Mouse (Mus musculus): Measurements from ENCODE around the gene Col8a2.

Gene Col8a2

DNA sequence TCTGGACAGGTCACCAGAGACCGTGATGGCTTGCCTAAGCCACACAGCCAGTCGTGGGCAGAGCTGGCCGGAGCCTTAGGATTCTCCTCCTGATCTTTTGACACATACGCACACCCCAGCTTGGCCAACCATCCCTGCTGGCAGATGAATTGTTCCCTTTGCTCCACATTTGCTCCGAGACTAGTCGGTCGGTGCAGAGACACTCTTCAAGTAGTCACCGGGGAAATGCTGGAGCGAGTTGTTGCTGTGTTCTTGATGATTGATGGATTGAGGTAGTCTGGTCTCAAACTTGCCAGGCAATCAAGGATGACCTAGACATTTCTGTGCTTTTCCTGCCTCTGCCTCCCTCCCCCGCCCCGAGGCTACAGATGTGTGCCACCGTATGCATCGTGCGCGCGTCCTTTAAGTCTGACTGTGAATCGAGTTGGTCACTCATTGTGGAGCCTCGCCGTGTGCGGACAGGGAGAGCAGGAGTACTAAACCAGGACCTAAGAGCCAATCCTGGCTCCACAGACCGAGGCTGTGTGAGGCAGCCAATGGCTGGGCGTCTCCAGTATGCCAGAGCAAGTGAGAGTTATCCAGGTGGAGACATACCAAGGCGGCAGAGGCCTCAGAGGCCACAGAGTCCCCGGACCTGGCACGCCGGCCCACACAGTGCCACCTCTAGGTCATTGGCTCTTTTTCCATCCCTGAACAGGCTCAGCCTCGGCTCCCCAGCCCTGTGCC lies 15.2 kb downstream of the Col8a2 start:
- peak; percentile 47 for DNase-seq (ENCODE audit: low spot score)

DNA sequence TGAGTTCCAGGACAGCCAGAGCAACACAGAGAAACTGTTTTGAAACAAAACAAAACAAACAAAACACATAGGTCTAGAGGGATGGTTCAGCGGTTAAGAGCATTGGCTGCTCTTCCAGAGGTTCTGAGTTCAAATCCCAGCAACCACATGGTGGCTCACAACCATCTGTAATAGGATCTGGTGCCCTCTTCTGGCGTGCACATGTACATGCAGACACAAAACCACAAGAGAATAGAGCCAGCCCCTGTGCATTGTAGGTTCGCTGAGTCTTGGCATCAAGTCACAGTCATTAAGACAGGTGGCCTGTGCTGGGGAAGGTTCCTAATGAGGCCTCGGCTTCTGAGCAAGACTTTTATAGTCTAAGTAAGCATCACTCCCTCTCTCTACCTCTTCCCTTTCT lies 17.3 kb downstream of the Col8a2 start:
- DNase-seq (ENCODE audit: low spot score), result no peak

DNA sequence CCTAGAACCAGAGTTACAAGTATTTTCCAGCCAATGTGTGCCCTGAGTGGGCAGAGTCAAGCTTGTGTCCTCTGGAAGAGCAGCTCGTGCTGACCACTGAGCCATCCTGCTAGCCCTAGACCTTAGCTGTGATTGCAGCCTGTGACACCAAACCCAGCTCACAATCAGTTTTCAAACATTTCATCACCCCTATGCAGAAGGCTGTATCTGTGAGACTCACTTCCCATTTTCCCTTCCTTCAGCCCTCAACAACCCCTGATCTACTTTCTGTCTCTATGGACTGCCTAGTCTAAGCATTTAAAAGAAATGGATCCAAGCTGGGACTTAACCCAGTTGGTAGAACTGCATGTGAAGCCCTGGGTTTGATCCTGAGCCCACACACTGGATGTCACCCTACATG lies 18.8 kb downstream of the Col8a2 start:
- no peak for DNase-seq (ENCODE audit: low spot score)

DNA sequence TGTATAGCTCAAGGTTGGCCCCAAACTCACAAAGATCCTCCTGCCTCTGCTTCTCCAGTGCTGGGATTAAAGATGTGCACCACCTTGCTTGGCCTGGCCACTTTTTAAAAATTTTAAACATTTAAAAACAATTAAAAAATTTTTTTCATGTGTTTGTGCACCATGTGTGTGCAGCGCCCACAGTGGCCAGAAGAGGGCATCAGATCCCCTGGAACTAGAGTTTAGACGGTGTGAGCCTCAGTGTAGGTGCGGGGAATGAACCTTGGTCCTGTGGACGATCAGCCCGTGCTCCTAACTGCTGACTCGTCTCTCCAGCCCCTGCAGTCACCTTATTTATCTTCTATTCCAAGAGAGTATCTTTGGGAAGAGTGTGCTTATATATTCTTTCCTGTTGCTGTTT lies 19.5 kb downstream of the Col8a2 start:
- no peak for DNase-seq (ENCODE audit: low spot score)

DNA sequence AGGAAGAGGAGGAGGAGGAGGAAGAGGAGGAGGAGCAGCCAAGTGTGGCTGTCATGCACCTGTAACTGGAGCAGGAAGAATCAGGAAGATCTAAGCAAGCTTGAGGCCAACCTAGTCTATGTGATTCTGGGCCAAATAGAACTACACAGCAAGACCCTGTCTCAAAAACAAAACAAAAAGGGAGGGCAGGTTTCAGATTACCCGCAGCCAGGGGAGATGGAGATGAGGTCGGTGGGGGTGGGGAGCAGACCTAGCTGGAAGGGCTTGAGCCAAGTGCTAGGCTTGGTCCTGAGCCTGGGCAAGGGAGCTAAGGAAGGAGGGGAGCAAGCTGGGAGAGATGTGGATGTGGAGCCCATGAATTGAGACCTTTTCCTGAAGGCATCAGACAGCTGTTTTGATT lies 20.2 kb downstream of the Col8a2 start:
- no peak for DNase-seq (ENCODE audit: low spot score)

DNA sequence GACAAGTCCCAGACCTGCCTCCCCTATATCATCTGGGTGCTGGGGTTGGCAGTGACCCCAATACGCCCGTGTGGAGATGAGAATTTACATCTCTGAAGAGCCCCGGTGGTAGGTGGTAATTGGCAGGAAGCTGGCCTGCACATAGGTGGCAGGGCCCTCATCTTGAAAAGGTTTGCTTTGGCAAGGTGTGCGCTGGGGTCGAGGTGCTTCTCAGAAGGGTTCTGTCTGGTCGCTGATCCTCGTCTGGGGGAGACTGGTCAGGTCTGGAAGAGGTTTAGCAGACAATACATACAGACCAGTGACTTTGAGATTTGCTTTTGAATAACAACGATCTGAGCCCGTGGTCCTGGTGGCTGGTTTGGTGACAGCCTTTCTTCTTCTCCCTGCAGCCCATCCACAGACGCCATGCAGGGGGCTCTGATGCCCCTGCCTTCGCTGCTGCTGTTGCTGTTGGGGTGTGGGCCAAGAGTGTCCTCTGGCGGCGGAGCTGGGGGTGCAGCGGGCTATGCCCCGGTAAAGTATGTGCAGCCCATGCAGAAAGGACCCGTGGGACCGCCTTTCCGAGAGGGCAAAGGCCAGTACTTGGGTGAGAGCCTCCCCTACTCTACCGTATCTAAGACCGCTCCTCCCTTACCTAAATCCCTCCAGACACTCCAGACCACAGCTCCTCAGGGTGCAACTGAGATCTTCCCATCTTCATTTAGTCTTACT lies 22.8 kb downstream of the Col8a2 start:
- DNase-seq (ENCODE audit: low spot score), result peak; percentile 66

DNA sequence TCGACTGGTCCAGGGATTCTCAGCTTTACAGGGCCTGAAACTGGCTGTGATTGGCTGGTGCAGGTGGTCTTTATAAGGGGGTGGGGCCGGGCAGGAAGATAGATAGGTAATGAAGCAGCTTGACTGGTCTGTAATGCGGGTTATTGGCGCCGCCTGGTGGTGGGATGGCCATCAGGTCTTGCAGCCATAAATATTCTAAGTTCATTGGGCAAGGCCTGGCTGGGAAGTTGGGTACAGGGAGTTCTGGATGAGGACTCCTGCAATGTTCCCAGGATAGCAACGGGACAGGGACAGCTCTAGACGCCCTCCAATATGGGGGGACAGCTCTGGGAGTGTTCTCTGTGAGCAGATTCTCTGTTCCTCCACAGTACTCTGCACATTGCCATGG lies 23.3 kb downstream of the Col8a2 start:
- peak; percentile 93 for DNase-seq (ENCODE audit: low spot score)

DNA sequence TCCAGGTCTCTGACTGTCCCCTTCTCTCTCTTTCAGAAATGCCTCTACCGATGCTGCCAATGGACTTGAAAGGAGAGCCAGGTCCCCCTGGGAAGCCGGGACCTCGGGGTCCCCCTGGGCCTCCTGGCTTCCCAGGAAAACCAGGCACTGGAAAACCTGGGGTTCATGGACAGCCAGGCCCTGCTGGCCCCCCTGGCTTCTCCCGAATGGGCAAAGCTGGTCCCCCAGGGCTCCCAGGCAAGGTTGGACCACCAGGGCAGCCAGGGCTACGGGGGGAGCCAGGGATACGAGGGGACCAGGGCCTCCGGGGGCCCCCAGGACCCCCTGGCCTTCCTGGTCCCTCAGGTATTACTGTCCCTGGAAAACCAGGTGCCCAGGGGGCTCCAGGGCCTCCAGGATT lies 23.8 kb downstream of the Col8a2 start:
- no peak for DNase-seq (ENCODE audit: low spot score)

DNA sequence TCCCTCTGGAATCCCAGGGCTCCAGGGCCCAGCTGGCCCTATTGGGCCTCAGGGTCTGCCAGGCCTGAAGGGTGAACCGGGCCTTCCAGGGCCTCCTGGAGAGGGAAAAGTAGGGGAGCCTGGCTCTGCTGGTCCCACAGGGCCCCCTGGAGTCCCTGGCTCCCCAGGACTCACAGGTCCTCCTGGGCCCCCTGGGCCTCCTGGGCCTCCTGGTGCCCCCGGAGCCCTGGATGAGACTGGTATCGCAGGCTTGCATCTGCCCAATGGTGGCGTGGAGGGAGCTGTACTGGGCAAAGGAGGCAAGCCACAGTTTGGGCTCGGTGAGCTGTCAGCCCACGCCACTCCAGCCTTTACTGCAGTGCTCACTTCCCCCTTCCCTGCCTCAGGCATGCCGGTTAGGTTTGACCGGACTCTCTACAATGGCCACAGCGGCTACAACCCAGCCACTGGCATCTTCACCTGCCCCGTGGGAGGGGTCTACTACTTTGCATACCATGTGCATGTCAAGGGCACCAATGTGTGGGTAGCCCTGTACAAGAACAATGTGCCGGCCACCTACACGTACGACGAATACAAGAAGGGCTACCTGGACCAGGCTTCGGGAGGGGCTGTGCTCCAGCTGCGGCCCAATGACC lies 25.1 kb downstream of the Col8a2 start:
- DNase-seq (ENCODE audit: low spot score), result no peak

DNA sequence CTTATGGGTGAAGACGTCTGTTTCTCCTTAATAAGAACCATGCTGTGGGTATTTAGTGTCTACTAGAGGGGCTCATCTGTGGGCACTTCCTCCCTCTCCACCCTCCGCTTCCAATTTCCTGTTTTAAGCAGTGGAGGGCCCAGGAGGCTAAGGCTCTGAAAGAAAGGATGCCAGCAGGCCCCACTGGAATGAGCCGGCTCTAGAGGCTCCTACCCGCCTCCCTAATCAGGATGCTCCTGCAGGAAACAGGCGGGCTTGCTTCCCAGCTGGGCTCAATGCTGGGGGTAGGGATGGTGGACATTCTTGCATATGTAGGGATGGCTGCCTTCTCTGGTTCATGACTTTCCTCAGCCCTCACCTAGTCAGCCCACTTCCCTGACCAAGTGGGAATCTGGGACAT lies 26.6 kb downstream of the Col8a2 start:
- DNase-seq (ENCODE audit: low spot score), result no peak

DNA sequence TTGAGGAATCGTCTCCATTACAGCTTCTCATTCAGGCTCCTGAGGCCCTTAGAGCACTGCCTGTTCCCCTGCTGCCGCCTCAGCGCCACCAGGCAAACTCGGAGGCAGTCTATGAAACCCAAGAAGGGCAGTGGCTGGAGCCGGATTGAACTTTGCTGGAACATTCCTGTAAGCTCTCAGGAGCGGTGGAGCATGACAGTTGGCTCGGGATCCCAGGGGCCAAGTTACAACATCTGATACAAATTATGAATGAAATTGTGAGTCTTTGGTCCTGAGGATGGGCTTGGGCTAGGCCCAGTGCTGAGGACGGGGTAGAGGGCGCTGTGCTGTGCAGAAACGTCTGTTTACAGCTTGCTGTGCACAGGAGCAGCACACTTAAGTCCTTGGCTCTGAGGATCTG lies 27.8 kb downstream of the Col8a2 start:
- DNase-seq (ENCODE audit: low spot score), result peak; percentile 51

DNA sequence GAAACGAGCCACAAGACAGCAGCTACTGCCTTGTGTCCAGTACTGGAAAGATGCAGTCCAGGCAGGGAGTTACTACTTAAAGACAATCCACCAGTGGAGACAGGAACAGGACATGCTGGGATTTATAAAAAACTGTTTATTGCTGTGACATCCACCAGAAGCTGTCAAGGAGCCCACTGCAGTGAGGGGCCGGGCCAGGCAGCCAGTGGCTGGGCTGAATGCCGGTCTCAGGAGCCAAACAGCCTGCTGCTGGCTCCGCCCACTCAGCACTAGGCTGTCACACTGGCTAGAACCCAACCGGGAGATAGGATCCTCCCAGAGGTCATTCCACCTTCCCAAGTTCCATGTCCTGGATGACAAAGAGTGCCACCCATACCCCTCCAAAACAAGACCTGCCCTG lies 29.3 kb downstream of the Col8a2 start:
- no peak for DNase-seq (ENCODE audit: low spot score)

DNA sequence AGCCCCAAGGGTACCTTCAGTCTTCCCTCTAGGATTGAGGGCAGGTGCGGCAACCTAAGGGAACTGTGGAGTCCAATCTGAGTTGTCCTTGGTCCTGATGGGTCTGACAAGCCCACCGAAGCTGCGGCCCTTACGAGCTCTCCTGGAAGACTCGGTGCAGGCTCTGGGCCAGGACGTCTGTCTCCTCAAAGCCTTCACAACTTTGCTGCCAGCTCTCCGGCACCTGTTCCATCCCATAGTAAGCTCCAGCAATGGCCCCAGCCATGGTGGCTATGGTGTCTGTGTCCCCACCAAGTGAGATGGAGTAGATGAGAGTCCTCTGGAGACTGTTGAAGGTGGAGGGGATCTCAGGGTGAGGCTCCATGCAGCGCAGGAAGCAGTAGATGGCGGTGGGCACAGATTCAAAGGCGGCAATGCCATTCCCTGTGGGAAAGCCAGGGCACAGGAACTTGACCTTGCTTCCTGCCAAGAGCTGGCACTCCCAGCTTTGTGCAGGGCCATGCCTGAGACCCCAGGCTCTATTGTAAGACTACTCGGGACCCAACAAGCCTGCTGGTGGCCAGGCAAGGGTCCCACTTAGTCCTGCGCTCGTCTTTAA lies 29.9 kb downstream of the Col8a2 start:
- DNase-seq (ENCODE audit: low spot score), result no peak

DNA sequence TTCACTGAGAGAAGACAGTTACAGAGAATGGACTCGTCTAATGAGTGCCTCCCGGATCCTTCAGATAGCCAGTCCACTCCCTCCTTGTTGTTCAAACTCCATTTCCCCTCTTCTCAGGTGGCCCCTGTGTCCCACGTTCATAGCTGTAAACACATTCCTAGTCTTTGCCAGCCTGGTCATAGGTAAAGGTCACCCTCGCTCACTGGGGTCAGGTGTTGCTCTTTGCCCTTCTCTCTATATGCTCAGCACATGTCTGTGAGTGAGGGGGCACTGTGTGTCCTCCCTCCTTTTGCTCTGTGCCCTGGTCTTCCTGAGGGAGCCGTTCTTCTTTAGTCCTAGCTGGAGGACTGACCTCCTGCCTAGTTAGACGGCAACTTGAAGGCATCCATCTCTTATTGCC lies 33.2 kb downstream of the Col8a2 start:
- DNase-seq (ENCODE audit: low spot score), result no peak

DNA sequence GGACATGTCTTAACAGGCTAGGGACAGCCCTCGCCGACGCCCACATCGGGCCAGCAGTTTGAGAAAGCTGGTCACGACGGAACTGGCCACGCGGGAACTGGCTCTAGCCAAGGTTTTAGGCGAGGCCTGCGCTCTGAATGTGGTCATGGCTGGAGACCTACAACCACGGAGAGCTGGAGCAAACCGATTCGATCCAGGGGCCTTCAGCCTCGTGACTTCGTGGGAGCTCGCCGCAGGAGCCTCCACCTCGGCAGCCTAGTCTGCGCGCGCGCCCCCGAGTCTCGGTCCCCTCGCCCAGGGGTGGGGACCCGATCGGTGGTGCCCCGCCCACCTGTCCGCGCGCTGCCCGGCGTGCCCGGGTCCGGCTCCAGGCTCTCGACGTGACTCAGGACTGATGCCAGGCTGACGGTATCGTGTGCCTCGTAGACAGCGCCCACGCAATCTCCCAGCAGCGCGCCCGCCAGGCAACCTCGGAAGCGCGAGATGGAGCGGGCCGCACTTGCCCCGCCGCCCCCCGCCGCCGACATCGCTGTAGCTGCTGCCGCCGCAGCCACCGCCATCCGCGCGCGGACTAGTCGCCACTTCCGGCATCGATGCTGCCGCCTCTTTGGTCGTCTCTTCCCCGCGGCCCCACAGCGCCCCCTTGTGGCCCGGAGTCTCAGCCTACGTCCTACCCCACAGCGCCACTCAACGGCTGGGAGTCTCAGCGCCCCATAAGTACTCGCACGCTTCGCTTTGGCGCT lies 34.7 kb downstream of the Col8a2 start, which contains the start of gene Adprhl2:
TSS of gene Adprhl2 (minus strand) at position 593 of the 743 bp plus-strand sequence.
- peak; percentile 97 for DNase-seq (ENCODE audit: low spot score)

DNA sequence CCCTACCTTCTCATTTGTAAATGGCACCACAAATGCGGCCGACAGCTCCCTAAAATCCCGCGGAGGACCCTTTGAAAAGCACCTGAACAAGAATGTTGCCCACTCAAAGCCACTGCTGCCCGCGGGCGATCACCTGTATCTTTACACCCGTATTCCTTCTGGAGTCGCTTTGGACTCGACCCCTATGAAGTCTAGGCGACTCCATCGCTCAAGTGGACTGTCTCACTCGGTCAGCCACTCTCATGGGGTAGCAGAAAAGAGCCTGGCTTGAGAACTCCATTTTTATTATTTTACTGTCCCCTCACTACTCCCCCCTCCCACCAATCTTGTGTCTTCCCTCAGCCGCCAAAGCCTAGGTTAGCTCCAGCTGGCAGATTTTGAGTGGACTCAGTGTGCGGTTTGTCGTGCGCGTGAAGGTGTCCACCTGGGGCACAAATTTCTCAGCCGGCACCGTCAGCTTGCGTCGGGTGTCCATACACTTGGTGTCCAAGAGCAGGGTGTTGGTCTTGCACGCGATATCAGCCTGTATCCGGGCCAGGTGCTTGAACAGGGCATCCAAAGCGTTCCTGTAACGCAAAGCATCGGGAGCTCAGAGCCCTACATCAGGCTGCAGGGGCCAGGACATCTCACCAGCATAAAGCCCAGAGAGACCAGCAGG lies 35.4 kb downstream of the Col8a2 start:
- no peak for DNase-seq (ENCODE audit: low spot score)

DNA sequence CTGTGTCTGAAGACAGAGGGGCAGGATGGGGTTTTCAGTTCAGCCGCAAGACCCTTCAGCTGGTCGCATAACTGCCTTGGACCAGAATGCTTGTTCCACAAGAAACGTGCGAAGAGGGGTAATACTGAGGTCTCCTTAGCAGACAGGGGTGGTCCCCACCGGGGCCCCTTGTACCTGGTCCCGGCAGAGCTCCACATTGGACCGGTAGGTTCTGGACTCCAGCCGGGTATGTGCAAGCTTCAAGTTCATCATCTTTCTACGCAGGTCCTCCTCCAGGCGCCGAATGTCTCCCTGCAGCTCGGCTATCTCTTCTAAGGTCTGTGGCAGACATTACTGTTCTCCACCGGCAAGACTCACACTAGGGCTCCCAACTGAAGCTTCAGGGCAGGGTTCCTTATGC lies 36.1 kb downstream of the Col8a2 start:
- DNase-seq (ENCODE audit: low spot score), result no peak

DNA sequence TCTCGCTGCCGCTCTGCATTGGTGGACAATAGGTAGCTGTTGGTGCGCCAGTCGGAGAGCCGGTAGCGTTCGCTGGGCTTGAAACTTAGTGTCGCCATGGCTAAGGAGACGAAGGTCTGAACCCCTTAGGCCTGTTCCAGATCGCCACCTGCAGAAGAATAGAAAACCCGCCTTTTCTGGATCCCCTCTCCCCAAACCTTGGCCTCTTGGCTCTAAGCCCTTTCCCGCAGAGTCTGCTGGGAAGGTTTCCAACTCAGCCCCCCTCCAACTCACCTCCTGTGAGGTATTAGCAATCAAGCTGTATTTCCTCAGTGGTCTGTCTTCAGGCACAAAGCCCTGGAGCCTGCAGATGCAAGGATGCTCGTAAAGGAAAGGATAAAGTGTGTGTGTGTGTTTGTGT lies 38.3 kb downstream of the Col8a2 start:
- DNase-seq (ENCODE audit: low spot score), result no peak

DNA sequence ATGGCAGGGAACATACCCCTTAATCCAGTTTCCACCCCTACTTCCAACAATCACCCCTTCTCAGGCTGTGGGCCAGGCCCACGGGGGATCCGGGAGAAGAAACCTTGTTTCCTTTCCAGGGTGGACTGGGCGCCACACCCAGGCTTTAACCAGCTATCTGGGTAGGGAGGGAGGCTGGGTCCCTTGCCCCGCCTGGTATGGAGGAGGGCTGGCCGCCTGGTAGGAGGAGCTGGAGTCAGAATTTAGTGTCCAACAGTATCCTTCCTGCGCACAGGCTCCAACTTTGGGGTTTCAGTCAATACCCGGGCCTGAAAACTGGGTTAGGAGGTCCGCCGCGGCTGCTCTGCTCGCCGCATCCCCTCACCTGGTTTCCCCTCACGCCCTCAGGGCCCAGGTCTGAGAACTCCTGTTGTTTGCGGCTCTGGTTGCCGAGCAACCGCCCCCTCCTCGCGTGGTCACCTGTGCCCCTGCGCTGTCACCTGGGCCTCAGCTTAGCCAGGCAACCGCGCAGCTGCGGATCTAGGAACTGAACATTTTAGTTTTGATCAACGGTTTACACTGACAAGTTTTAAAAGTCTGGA lies 38.8 kb downstream of the Col8a2 start, which contains the start of gene Tekt2:
TSS of gene Tekt2 (minus strand) at position 408 of the 581 bp plus-strand sequence.
- DNase-seq (ENCODE audit: low spot score), result peak; percentile 35

DNA sequence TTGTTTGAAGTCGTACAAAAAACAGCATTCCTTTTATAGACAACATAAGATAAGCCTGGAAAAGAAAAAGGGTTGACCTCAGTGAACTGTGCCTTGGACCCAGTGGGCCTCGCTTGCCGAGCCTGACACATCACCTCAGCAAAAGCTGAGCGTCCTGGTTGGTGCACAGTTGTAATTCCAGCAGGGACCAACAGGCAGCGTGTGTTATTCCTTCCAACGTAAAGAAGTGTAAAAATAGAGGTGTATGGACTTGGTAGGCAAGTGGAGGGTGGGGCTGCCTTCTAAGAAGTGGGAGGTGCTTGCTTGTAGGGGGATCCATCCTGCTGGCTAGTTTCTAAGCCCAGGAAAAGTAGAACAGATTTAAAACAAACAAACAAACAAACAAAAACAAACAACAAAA lies 39.4 kb downstream of the Col8a2 start:
- no peak for DNase-seq (ENCODE audit: low spot score)

DNA sequence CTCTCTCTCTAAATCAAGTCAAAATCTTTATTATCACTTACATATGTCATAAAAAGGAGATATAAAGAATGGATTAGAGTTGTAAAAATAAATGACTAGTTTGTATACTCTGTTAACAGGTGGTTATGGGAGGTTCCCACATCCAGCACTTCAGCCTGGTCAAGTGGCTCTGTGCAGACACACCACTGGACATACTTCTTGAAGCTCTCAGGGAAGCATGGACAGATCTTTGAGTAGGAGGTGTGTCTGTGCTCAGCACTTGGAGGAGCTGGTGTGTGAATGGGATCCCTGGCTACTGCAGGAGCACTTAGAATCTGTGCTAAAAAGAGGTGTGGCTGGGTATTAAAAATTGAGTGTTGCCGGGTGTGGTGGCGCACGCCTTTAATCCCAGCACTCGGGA lies 43.7 kb downstream of the Col8a2 start:
- DNase-seq (ENCODE audit: low spot score), result no peak

All from embryo, embryonic 10 days (tissue).